Mouse (Mus musculus) layer of hippocampus, adult 8-10 months (tissue): ENCODE results near the gene Krtap9-3. TPM values are rescaled to one million over a fixed set of nuclear protein-coding genes. Genes with fewer than 3 reads are reported as not detected.
"Not testable (repeated sequence)": the region's sequence is repeated elsewhere in the genome, so short reads cannot be mapped to it uniquely, and the experiment has no call there.

Experiments
- DNase-seq, 2 experiments: peaks; one replicate each; pipeline ENCODE4 v3.0.0; 2022; ENCODE audit warnings: low spot score in 2 of 2
- total RNA-seq, 4 experiments: library from RNA; stranded (reverse); gene quantifications; 2 replicates each; pipeline ENCODE4 v1.2.4; 2022

The Krtap9-3 gene
- not detected for total RNA-seq

GRCm38 (mm10) chr11:99597742-99598141 is at the start of gene Krtap9-3:
Krtap9-3 (minus strand) TSS chr11:99598105.
- not testable (repeated sequence) for DNase-seq

- DNase-seq: peak in 1 of 2 experiments; percentile 4
Observed at GRCm38 (mm10) chr11:99646444-99646843, 48.5 kb upstream of the Krtap9-3 start.

- DNase-seq: no peak
Observed at GRCm38 (mm10) chr11:99644351-99644750, 46.4 kb upstream of the Krtap9-3 start.

GRCm38 (mm10) chr11:99643635-99644139 is 45.8 kb upstream of the Krtap9-3 start, which contains the start of gene Krtap4-7:
Krtap4-7 (minus strand) TSS chr11:99644089.
- DNase-seq: not testable (repeated sequence)

- no peak for DNase-seq
Observed at GRCm38 (mm10) chr11:99640926-99641325, 43.0 kb upstream of the Krtap9-3 start.

- no peak for DNase-seq
Observed at GRCm38 (mm10) chr11:99637086-99637485, 39.2 kb upstream of the Krtap9-3 start.

- no peak for DNase-seq
Observed at GRCm38 (mm10) chr11:99634653-99635134, 36.8 kb upstream of the Krtap9-3 start, which contains the start of gene Krtap4-2. Krtap4-2 (minus strand) TSS chr11:99635084.

GRCm38 (mm10) chr11:99633293-99633692 is 35.4 kb upstream of the Krtap9-3 start:
- no peak for DNase-seq

- no peak for DNase-seq
Observed at GRCm38 (mm10) chr11:99630890-99631289, 33.0 kb upstream of the Krtap9-3 start.

- no peak for DNase-seq
Observed at GRCm38 (mm10) chr11:99628138-99628537, 30.2 kb upstream of the Krtap9-3 start, which contains the start of gene Krtap4-1. Krtap4-1 (minus strand) TSS chr11:99628238.

GRCm38 (mm10) chr11:99620335-99620734 is 22.4 kb upstream of the Krtap9-3 start, which contains the start of gene Gm11562:
Gm11562 (minus strand) TSS chr11:99620435.
- DNase-seq: no peak

- no peak for DNase-seq
Observed at GRCm38 (mm10) chr11:99614796-99615363, 17.0 kb upstream of the Krtap9-3 start, which contains the start of gene Krtap2-4. Krtap2-4 (minus strand) TSS chr11:99614846.

- DNase-seq: not testable (repeated sequence)
Observed at GRCm38 (mm10) chr11:99610089-99610488, 12.2 kb upstream of the Krtap9-3 start, which contains the start of gene Gm11937. Gm11937 (minus strand) TSS chr11:99610189.

- DNase-seq: peak; percentile 48 to 50
Observed at GRCm38 (mm10) chr11:99609126-99609525, 11.2 kb upstream of the Krtap9-3 start.

- DNase-seq: not testable (repeated sequence)
Observed at GRCm38 (mm10) chr11:99603208-99603607, 5.3 kb upstream of the Krtap9-3 start, which contains the start of gene Gm11938. Gm11938 (minus strand) TSS chr11:99603308.

GRCm38 (mm10) chr11:99590981-99591380 is 6.9 kb downstream of the Krtap9-3 start, which contains the start of gene Krtap1-3:
Krtap1-3 (minus strand) TSS chr11:99591339.
- no peak for DNase-seq

- DNase-seq: peak; percentile 35 to 53
Observed at GRCm38 (mm10) chr11:99585096-99585495, 12.8 kb downstream of the Krtap9-3 start.

GRCm38 (mm10) chr11:99583245-99583704 is 14.6 kb downstream of the Krtap9-3 start, which contains the start of gene Krtap1-4:
Krtap1-4 (minus strand) TSS chr11:99583654.
- no peak for DNase-seq

GRCm38 (mm10) chr11:99581564-99581963 is 16.3 kb downstream of the Krtap9-3 start:
- no peak for DNase-seq

GRCm38 (mm10) chr11:99581051-99581450 is 16.9 kb downstream of the Krtap9-3 start:
- DNase-seq: no peak

GRCm38 (mm10) chr11:99580636-99581035 is 17.3 kb downstream of the Krtap9-3 start, which contains the start of gene Krtap1-5:
Krtap1-5 (minus strand) TSS chr11:99581016.
- no peak for DNase-seq

- DNase-seq: peak; percentile 24 to 65
Observed at GRCm38 (mm10) chr11:99574106-99574505, 23.8 kb downstream of the Krtap9-3 start.
